ENCODE assay signal across 8 mouse cellular contexts in the genomic region with DNA sequence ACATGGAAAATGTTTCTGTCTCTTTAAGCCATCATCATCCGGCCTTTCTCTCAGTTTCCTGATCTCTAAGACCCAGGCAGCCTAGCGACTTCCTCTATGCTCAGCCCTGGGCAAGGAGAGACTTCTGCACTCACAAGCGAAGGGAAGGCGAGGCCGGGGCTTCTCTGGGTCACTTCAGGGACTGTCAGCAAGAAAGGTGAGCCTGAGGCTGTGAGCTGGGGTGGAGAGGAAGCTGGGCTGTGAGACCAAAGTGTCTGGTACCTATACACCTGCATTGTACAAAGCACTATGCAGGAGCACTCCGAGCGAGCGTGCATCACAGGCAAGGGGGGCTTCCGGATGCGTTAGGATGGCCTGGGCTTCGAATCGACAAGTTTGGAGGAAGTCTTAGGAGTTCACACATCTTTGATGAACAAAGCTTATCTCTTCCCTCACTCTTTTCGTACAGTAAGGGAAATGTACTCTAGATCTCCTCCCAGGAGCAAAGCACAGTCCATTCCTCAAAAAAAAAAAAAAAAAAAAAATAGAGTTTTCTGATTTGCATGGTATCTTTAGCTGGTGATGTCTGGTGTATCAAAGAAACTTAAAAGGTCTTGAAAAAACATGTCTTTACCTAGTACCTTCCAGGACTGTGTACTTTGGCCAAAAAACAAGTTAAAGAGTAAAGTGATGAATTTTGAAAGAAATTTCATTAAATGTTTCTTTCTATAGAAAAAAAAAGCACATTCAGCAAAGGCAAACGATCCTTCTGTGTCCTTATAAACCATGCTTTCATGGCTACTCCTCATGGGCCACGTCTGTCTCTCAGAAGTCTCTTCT. TPM values are rescaled to one million over a fixed set of nuclear protein-coding genes. Genes with fewer than 3 reads are reported as not detected.
DNase-seq lines count a peak whose midpoint lies in the region; ATAC-seq lines count a peak whose summit lies in the region.

A gene (plus strand): TSS at position 94 of the 819 bp plus-strand sequence.

- peak within 1 kb of the TSS; percentile 86 for H3K4me2 ChIP-seq in kidney, embryonic 15.5 days

- peak within 1 kb of the TSS; percentile 35 for H3K4me3 ChIP-seq in kidney, embryonic 15.5 days (replicated peaks)
- H3K4me3 ChIP-seq in megakaryocyte, embryonic 14.5 days (replicated peaks): peak within 1 kb of the TSS; percentile 96

- peak within 1 kb of the TSS; percentile 69; the same call in 1 of the 2 replicates for H3K27ac ChIP-seq in kidney, embryonic 15.5 days

- peak; percentile 28 to 67 for DNase-seq in adrenal gland, adult (ENCODE audit: inconsistent age in 2 of 2, low spot score in 1 of 2)
- DNase-seq in heart, adult 18-20 months: peak; percentile 65 to 81
- peak; percentile 79 for DNase-seq in thymus, postnatal 4 days
- DNase-seq in layer of hippocampus, adult 9-11 months: no peak
- DNase-seq in left cerebral cortex, postnatal 4 days: no peak

- H3K9me3 ChIP-seq in kidney, embryonic 15.5 days (replicated peaks): no peaks in the 10 kb centered on the region
- H3K9me3 ChIP-seq in megakaryocyte, embryonic 14.5 days: peaks cover 2% of the 10 kb centered on the region; the same call in 1 of the 2 replicates

- WGBS in kidney, embryonic 15.5 days: 73% methylated on average over 15 of the region's 15 CpGs

- no peaks in the 10 kb centered on the region for H3K36me3 ChIP-seq in kidney, embryonic 15.5 days
- H3K36me3 ChIP-seq in megakaryocyte, embryonic 14.5 days (replicated peaks; ENCODE audit: low read length): peaks cover 36% of the 10 kb centered on the region

- peaks cover 24% of the 10 kb centered on the region for H3K4me1 ChIP-seq in kidney, embryonic 15.5 days
- H3K4me1 ChIP-seq in megakaryocyte, embryonic 14.5 days: peaks cover 71% of the 10 kb centered on the region

- H3K27me3 ChIP-seq in kidney, embryonic 15.5 days: peaks cover 28% of the 10 kb centered on the region
- H3K27me3 ChIP-seq in megakaryocyte, embryonic 14.5 days (replicated peaks): no peaks in the 10 kb centered on the region

- no peak for ATAC-seq in kidney, embryonic 15.5 days (replicated peaks; ENCODE audit: low FRiP score)
- ATAC-seq in frontal cortex, adult (ENCODE audit: low TSS enrichment): no peak

- no peak within 1 kb of the TSS for H3K9ac ChIP-seq in kidney, embryonic 15.5 days

- intact Hi-C loops in left cerebral cortex, postnatal 4 days (cut with DNase I): no loop called here

RNA-seq across cellular contexts. Expression of the gene that starts here (rescaled TPM):
- total RNA-seq in heart, adult 18-20 months (2021): 10 to 100 TPM in 1 of 2 experiments, 1 to 10 TPM in 1; 9.9 to 13.3 TPM
- 32.4 and 33.1 TPM in 2 replicates for polyA plus RNA-seq in kidney, embryonic 15.5 days (2015; fragmentation: Nextera tagmentation; extraction: Ambion mirVana)
- 18.4 and 38.1 TPM in 2 replicates for polyA plus RNA-seq in megakaryocyte, embryonic 14.5 days (2012; ENCODE audit: insufficient read depth, low replicate concordance)
- total RNA-seq in left cerebral cortex, postnatal 4 days (2021): 1 to 10 TPM; 2.7 to 3.5 TPM

Comparison
In these comparisons a context has a peak if more than half of its experiments do, and no peak if none do; other contexts are left out.
1. DNase-seq: peak in adrenal gland, adult (2 of 2), heart, adult 18-20 months (2 of 2) and thymus, postnatal 4 days (single experiment); none in layer of hippocampus, adult 9-11 months (single experiment) and left cerebral cortex, postnatal 4 days (single experiment).